Mouse (Mus musculus) brain, embryonic 14.5 days (tissue): ENCODE data around the gene Tmem30a.

Experiments
- CTCF ChIP-seq: fragments of 200-500 bp; IDR thresholded peaks from 2 replicates; pipeline ENCODE4 v1.5.1; 2012; ENCODE audit warnings: inconsistent platforms, mild to moderate bottlenecking, moderate library complexity, borderline replicate concordance; ENCODE audit not compliant: insufficient read depth, insufficient read length; ENCODE audit errors: extremely low read depth
- POLR2A ChIP-seq: fragments of 200-500 bp; IDR thresholded peaks from 2 replicates; pipeline ENCODE4 v1.6.1; 2012; ENCODE audit warnings: mild to moderate bottlenecking, inconsistent platforms, borderline replicate concordance; ENCODE audit not compliant: poor library complexity, insufficient read depth, insufficient read length, severe bottlenecking; ENCODE audit errors: extremely low read depth

DNA sequence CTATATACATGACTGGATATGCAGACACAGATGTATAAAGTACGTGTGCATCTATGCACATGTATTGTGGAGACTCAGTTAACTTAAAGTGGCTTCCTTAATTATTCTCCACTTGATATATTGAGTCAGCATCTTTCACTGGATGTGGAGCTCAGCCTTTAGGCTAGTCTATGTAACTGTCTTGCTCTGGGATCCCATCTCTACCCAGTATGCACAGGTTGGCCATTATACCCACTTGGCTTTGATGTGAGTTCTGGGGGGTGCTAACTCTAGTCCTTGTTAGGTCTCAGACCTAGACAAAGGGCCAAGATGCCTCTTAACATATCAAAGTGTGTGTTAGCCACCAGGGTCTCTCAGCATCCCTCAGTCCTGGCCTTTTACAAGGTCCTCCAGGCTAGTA lies 38.0 kb upstream of the Tmem30a start:
- TF ChIP-seq CTCF, result no peak
- no peak for TF ChIP-seq POLR2A
